Mouse (Mus musculus) monocyte, adult 5-6 weeks (primary cell): ENCODE measurements around the gene Znhit1. TPM values are rescaled to one million over a fixed set of nuclear protein-coding genes. Genes with fewer than 3 reads are reported as not detected.
A peak's percentile ranks its signal among the peaks of the same experiment; 100 is the strongest.
"Not testable (repeated sequence)": the region's sequence is repeated elsewhere in the genome, so short reads cannot be mapped to it uniquely, and the experiment has no call there.

Experiments used
- ATAC-seq: fragments of 153-309, 156-312 bp; replicated peaks from 2 replicates; pipeline ENCODE4 v1.8.0; 2017; ENCODE audit warnings: mild to moderate bottlenecking; ENCODE audit not compliant: low TSS enrichment, insufficient number of reproducible peaks, severe bottlenecking, poor library complexity, low FRiP score
- total RNA-seq: library from RNA; stranded (forward); fragments of 200-1000, 200-491, 200-594 nt; gene quantifications from 3 replicates; pipeline ENCODE4 v1.2.3, GENCODE M21; 2017

Znhit1 gene
- total RNA-seq, 1 experiment from 2014 or later: 21.8 TPM

DNA sequence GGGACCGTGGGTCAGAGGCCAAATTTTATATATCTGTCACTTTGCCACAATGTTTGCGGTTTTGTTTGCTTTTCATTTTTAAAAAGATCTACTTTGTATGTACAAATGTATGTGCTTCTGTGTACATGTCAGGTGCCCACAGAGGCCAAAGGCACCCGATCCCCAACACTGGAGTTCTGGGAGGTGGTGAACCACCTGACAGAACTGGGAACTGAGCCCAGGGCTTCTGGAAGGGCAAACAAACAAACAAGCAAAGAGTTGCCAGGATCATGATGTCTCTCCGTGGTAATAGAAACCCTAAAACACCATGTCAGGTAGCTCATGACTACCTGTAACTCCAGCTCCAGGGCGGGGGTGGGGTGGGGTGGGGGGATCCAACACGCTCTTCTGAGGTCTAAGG lies 27.8 kb downstream of the Znhit1 start:
- no peak for ATAC-seq

DNA sequence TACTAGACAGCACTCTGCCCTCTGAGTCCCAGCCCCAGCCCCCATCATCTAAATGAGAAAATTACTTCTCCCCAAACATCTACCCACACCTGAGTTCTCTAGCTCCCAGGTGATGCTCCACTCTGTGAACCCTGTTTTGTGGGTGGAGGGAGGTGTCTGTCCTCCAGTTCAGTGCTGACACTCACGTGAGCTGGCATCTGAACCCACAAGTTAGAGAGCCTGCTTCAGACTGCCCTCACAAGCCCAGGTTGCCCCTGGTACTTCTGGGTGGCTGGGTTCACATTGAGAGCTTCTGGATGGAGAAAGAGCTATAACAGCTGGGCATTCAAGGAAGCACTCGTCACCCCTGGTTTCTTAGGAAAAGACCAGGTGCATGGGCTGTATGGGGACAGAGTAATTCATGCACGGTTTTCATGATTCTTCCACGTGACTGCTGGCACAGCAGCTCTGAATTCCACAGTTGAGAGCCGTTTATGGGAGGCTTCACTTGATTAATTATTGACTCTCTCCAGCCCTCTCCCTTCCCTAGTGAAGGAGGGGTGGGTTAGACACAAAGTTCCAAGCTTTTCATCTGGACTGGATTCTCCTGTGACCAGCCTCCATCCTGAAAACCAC lies 28.7 kb downstream of the Znhit1 start:
- ATAC-seq: no peak

DNA sequence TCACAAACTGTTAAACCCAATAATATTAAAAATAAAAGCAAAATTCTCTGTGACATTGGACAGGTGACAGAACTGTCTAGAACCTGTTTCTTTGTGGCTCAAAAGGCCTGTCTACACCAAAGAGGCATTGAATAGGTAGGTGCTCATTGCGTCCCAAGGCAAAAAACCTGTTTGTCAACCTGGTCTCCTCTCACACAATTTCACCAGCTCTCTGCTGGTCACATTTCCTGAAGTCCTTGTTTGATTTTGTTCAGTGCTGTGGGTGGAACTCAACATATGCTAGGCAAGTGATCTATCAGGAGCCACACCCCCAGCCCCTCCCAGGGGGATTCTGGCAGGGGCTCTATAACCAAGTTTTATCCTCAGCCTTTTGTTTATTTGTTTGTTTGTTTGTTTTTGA lies 30.6 kb downstream of the Znhit1 start:
- ATAC-seq: no peak

DNA sequence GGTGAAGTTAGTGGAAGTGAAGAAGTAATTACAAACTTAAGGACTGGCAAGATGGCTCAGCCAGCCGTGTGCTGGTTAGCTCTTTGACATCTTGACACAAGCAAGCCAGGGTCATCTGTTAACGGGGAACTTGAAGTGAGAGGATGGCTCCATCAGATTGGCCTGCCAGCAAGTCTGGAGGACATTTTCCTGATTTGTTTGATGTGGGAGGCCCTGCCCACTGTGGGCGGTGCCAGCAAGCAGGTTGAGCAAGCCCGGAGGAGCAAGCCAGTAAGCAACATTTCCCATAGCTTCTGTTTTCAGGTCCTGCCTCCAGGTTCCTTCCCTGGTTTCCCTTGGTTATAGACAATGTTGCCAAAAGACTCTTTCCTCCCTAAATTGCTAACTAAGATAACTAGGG lies 32.2 kb downstream of the Znhit1 start:
- ATAC-seq: no peak

DNA sequence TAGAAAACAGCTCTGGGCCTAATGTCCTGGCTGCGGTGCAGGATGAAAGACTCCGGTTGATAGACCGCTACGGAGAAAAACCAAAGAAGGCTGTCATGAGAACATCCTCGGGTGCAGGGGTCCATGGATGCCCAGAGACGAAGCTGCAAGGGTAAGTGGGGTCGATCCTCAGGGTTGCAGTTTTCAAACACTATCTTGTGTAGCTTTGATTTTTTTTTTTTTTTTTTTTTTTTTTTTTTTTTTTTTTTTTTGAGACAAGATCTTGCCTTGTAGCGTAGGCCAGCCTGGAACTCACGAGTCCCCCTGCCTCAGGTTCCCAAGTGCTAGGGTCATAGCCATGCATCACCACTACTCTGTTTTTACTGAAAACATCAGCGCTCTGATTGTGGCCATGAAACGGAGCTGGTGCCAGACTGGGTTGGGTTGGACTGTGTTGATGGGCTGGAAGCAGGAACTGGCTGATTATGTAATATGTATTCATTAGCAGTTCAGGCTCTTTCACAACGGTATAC lies 34.3 kb downstream of the Znhit1 start:
- peak; percentile 80 for ATAC-seq

DNA sequence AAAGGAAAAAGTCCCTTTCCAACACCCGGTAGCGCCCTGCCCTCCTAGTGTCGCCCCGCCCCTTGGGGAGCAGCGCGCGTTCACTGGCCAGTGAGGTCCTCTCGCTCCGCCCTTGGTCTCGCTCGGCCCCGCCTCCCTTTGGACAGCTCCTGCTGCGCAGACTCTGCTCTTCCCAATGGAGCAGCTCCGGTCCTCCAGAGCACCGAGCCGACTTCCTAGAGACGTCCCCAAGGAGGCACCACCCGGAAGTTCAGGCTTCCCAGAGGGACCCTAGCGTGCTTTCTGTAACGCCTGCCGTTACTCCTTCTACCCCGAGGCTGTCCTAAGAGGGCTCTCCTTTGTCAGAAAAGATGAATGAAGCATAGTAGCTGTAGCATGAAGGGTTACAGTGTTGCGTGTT lies 34.8 kb downstream of the Znhit1 start, which contains the start of gene Fis1:
TSS of gene Fis1 (plus strand) at position 261 of the 400 bp plus-strand sequence.
- peak; percentile 94 for ATAC-seq

DNA sequence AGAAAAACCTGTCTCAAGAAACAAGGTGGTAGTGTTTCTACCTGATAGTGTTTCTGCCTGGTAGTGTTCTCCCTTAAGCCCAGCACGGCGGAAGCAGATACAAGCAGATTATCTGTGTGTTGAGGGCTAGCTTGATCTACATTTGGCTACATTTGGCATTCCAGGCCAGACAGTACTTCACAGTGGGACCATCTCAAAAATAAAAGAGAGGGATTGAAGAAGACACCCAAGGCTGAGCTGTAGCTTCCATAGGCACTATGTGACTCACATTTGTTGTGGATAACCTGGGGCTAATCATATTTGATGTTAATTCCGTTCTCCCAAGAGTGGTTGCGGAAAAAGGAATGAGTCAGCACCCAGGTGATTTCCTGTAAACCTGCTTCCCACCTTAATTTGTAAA lies 35.7 kb downstream of the Znhit1 start:
- no peak for ATAC-seq

DNA sequence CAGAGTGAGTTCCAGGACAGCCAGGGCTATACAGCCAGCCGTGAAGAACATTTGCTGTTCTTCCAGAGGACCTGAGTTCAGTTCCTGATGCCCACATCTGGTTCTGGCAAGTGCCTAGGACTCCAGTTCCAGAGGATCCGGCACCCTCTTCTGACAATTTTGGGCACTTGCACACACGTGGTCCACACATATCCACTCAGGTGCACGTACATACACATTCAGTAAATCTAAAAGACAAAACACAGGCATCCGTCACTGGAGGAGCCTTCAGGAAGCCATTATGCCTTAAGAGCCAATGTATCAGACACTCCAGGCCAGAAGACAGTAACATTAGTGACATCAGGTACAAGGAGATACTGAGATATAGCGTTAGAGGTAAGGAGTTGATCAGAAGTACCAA lies 37.3 kb downstream of the Znhit1 start:
- no peak for ATAC-seq

DNA sequence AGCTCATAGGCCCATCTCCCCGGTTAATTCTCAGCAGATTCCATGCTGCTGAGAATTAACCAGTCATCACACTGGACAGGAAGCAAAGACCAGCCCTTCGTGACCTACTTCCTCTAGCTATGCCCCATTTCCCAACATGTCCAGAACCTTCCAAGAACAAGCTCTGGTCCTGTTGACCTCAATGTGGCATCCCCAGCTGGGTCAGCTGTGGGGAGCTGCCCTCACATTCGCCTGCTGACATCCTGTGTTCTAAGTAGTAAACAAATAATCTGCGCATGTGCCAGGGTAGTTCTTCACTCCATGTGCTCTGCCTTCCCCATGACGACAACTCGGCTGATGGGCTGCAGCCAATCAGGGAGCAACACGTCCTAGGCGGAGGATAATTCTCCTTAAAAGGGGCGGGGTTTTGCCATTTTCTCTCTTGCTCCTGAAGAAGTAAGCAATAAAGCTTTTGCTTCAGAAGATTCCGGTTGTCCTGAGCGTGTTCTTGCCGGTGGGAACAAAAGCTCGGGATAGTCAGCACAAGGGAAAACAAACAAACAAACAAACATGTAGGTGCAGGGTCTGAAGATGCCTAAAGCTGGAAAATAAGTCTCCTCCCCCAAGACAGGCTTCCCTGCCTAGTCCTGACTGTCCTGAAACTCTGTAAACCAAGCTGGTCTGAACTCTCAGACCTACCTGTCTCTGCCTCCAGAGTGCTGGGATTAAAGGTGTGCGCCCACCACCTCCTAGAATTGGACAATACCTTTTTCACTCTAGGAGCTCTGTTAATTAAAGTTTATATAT lies 38.1 kb downstream of the Znhit1 start:
- ATAC-seq: not testable (repeated sequence)

DNA sequence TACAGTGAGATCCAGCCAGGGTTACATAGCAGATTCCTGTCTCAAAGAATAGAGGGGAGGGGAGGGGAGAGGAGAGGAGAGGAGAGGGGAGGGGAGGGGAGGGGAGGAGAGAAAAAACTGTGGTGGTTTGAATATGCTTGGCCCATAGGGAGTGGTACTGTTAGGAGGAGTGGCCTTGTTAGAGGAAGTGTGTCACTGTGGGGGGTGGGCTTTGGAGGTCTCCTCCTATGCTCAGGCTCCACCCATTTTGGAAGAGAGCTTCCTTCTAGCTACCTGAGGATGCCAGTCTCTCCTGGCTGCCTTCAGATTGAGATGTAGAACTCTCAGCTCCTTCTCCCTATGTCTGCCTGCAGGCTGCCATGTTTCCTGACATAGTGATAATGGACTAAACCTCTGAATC lies 39.9 kb downstream of the Znhit1 start:
- no peak for ATAC-seq

DNA sequence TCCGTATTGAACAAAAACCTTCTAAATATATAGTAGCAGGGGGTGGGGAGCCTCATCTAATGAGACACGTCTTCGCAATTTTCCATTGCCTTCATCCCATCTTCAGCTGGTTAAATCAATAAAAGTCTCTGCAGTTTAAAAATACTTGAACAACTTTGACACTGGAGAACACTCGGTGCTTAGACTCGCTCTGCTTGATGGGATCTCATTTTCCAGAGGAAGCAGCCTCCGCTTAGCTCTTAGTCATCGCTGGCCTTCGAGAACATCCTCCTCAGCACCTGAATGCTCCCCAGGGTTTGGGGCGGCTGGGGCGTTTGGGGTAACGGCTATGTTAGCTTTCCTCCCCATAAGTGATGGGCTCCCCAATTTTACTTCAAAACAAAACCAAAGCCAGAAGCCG lies 42.7 kb downstream of the Znhit1 start:
- no peak for ATAC-seq

DNA sequence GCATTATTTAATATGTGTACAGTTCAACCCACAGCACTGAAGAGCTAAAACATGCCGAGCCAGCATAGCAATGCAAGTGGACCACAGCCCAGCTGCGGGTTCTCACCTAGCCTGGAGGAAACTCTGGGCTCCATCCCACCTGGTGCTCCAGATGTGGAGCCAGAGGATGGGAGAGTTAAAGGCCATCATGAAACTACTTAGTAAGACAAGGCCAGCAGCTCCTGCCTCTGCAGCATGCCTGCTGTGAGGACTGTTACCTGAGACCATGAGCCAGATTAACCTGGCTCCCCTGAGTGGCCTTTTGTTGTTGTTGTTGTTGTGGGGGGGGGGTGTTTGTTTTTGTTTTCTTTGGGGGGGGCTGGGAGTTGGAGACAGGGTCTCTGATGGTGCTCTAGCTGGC lies 44.4 kb downstream of the Znhit1 start:
- ATAC-seq: no peak

DNA sequence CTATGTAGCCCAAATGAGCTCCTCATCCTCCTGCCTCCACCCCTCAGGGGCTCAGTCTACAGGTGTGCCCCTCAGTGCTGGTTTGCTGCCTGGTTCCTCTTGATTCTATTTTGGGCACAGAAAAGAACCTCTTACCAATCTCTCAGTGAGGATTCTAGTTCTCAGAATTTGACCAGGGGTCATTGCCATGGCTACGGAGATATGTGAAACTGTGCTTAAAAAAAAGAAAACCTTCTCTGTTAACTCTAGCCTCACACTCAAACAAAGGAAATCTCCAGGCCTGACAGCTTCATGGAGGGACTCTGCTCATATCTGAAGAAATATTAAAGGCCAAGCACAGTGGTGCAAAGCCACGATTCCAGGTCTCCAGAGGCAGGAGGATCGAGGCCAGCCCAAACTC lies 45.0 kb downstream of the Znhit1 start:
- ATAC-seq: no peak

DNA sequence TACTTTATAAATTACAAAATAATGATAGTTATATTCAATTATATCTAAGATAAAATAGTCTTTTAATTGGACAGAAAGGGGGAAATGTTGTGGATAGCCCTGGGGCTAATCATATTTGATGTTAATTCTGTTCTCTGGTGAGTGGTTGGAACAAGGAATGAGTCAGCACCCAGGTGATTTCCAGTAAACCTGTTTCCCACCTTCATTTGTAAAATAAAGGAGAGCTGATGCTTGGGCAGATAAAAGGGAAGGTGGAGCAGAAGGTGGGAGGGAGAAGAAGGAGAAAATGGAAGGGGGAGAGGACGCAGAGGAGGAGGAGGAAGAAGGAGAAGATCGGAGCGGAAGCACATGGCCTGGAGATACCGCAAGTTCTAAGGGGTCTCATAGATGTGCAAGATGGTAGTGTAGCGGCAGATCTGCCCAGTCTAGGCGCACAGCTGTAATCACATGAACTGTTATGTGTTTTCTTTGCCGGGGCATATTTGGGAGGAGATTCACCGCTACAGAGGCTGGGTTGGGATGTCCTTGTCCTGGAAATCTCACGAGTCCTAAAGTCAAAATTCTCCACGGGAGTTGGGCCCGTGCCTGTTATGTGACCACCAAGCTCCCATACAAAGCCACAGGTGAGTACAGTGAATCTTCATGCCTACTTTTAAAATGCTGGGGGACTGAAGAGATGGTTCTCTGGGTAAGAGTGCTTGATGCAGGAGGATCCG lies 46.8 kb downstream of the Znhit1 start:
- ATAC-seq: no peak

DNA sequence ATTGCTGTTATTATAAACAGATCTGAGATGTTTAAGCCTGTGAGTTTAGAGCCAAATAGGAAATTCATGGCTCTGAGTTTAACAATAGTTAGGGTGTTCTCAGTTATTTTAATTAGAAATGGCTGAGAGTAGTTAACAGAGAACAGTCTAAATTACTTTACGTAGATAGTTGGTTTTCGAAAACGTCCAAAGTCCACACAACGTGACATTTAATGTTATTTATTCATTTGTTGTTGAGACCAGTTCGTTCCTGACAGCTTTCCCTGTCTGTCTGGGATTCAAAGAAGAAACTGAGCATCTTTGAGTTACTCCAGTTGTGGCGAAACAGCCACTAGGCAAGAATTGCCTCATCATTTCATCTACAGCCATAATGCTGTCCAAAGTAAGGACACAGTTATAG lies 47.8 kb downstream of the Znhit1 start:
- not testable (repeated sequence) for ATAC-seq

DNA sequence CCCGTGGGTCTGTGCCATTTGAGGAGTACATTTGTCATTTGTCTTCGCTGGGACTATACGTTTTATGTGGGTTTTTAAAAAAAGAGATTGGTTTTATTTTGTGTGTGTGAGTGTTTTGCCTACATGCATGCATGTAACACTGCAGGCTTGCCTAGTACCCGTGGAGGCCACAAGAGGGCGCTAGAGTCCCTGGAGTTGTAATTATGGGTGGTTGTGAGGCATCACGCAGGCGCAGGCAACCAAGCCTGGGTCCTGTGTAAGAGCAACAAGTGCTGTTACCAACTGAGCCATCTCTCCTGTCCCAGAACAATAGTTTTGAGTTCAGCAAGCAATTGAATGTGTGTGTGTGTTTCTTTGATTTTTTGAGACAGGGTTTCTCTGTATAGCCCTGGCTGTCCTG lies 48.5 kb downstream of the Znhit1 start:
- ATAC-seq: no peak

DNA sequence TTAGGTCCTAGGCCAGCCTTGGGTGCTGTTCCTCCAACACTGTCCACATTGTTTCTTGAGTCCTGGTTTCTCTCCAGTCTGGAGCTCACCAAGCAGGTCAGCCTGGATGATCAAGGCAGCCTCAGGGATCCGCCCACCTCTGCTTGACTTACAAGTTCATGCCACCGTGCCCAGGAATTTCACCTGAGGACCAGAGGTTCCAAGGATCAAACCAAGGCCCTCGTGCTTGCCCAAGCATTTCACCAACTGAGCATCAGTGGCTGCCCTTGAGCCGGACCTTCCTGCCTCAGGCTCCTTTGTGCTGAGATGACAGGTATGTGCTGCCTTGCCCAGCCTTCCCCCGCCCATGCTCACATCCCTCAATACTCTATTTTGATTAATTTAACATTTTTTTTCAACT lies 50.2 kb downstream of the Znhit1 start:
- ATAC-seq: no peak

DNA sequence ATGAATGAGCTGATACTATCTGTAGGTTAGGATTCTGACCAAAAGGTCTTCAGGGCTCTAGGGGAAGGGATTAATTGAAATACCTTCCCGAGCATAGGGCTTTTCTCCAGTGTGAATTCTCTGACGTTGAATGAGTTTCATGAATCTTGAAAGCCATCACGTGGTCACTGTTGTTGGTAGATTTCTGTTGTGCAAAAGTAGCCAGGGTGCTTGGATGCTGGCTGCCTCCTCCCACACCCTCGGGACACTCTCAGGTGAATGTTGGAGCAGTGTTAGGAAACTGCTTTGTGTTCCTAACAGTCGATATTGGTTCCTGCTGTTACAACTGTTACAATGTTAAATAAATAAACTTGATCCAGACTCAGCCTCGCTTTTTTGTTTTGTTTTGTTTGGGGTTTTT lies 51.1 kb downstream of the Znhit1 start:
- no peak for ATAC-seq

DNA sequence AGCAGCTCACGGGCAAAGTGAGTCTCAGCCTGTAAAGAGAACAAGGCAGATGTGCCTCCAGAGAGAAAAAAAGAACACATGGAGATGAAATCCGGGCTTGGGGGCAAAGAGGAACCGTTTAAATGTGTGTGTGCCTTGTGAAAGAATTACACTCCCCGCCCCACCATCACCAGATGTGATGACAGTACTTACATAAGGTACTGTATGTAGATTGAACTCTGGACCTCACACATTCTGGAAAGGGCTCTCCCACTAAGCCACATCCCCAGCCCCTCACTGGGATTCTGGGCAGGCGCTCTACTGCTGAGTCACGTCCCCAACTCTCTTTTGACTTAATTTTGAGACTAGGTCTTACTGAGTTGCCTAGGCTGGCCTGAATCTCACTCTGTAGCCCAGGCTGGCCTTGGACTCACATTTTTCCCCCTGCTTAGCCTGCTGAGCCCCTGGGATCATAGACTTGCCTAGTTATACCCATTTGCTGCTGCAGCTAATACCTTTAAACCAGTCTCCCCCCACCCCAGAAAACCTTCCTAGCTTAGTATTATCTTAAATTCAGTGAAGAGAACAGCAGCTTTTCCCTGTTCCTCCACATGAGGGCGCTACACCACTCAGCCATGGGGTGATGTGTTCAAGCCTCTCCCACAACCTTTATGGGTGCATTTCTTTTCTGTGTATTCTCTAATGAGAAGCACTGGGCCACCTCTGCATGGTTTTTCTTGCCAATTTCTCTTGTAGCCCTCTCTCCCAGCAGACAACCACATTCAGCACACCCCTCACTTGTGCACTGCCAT lies 51.7 kb downstream of the Znhit1 start:
- 0 out of 2 replicates have a peak, but pooled peaks have one; percentile 51 for ATAC-seq
